Mouse (Mus musculus): Measurements from ENCODE around the gene Slc1a1. TPM values are rescaled to one million over a fixed set of nuclear protein-coding genes. Genes with fewer than 3 reads are reported as not detected.

Slc1a1 gene
- total RNA-seq, 2 experiments from 2014 or later, result 1.4 to 1.5 TPM

Other genes starting within 250 kb of the Slc1a1 start
- 1 to 10 TPM; 1.4 to 1.8 TPM for gene Glis3, start 155.0 kb upstream of the Slc1a1 start, total RNA-seq (2021)
- gene Plpp6, start 128.9 kb downstream of the Slc1a1 start, total RNA-seq (2021), result 1 to 10 TPM; 2.9 to 3.1 TPM
- 1 to 10 TPM in 1 of 2 experiments, not detected in 1; 1.2 TPM for gene 4430402I18Rik, start 132.8 kb downstream of the Slc1a1 start, total RNA-seq (2021)
- 10 to 100 TPM; 26.6 to 33.8 TPM for gene Cdc37l1, start 155.3 kb downstream of the Slc1a1 start, total RNA-seq (2021)
- gene Ak3, start 212.9 kb downstream of the Slc1a1 start, total RNA-seq (2021), result 10 to 100 TPM; 54.4 to 54.5 TPM

Data from gastrocnemius, postnatal 14 days (tissue).